Mouse (Mus musculus) limb, embryonic 13.5 days (tissue): ENCODE results near the gene A730061H03Rik. TPM values are rescaled to one million over a fixed set of nuclear protein-coding genes. Genes with fewer than 3 reads are reported as not detected.
A peak's percentile ranks its signal among the peaks of the same experiment; 100 is the strongest.

ENCODE experiments used
- ATAC-seq: fragments of 200-750 bp; cut with Nextera tagmentation; 2 replicates; pipeline ENCODE4 v1.8.0; 2017; ENCODE audit warnings: low read depth, moderate number of reproducible peaks, moderate TSS enrichment; ENCODE audit not compliant: low FRiP score
- H3K27ac ChIP-seq: fragments of 300-500 bp; sonication (generic); 2 replicates; pipeline ENCODE4 v1.5.1; 2015; ENCODE audit warnings: inconsistent platforms, mild to moderate bottlenecking, moderate library complexity
- H3K27me3 ChIP-seq: fragments of 300-500 bp; sonication (generic); 2 replicates; pipeline ENCODE4 v1.6.1; 2015; ENCODE audit warnings: mild to moderate bottlenecking, inconsistent platforms
- H3K36me3 ChIP-seq: fragments of 300-500 bp; sonication (generic); 2 replicates; pipeline ENCODE4 v1.6.1; 2015; ENCODE audit warnings: inconsistent platforms, mild to moderate bottlenecking, moderate library complexity
- H3K4me1 ChIP-seq: fragments of 300-500 bp; sonication (generic); 2 replicates; pipeline ENCODE4 v1.6.1; 2015; ENCODE audit warnings: inconsistent platforms
- H3K4me2 ChIP-seq: fragments of 300-500 bp; sonication (generic); replicated peaks from 2 replicates; pipeline ENCODE4 v1.6.1; 2015; ENCODE audit warnings: inconsistent platforms, mild to moderate bottlenecking, moderate library complexity
- H3K4me3 ChIP-seq: fragments of 300-500 bp; sonication (generic); 2 replicates; pipeline ENCODE4 v1.5.1; 2015; ENCODE audit warnings: moderate library complexity, mild to moderate bottlenecking, inconsistent platforms
- H3K9ac ChIP-seq: fragments of 300-500 bp; sonication (generic); 2 replicates; pipeline ENCODE4 v1.6.1; 2015; ENCODE audit warnings: mild to moderate bottlenecking, inconsistent platforms
- H3K9me3 ChIP-seq: fragments of 300-500 bp; sonication (generic); 2 replicates; pipeline ENCODE4 v1.6.1; 2016; ENCODE audit warnings: inconsistent platforms
- WGBS: fragments of 180-500 bp; shearing (Covaris S2); methylation state at CpG from one replicate; pipeline ENCODE4 v1.1.7; 2015; 5-methylcytosine and 5-hydroxymethylcytosine counted together
- polyA plus RNA-seq: library from polyadenylated mRNA; unstranded; fragments of >200 nt; fragmentation: Nextera tagmentation; extraction: Ambion mirVana; gene quantifications from 2 replicates; pipeline ENCODE4 v1.2.1, GENCODE M21; 2015

Gene A730061H03Rik
- polyA plus RNA-seq, 1 experiment from 2014 or later: 0.74 TPM

GRCm38 (mm10) chr14:55590748-55591330, 30.6 kb upstream of the A730061H03Rik start, which contains the start of gene Psme2:
TSS of gene Psme2 (minus strand) at chr14:55591113.
- H3K4me2 ChIP-seq: peak within 1 kb of the TSS; percentile 99
- H3K27ac ChIP-seq: peak within 1 kb of the TSS; percentile 97
- H3K36me3 ChIP-seq: peaks cover 44% of the 10 kb centered on the region
- peak; percentile 97 for ATAC-seq
- WGBS: under 1% methylated on average over 22 of the region's 22 CpGs
- no peaks in the 10 kb centered on the region for H3K27me3 ChIP-seq
- H3K9ac ChIP-seq: peak within 1 kb of the TSS; percentile 89
- no peaks in the 10 kb centered on the region for H3K9me3 ChIP-seq
- H3K4me3 ChIP-seq: peak within 1 kb of the TSS; percentile 97
- H3K4me1 ChIP-seq: peaks cover 29% of the 10 kb centered on the region

- Histone ChIP-seq H3K36me3 (peaks cover 35% of the 10 kb centered on the region), H3K9me3 (no peaks in the 10 kb centered on the region), H3K4me1 (peaks cover 36% of the 10 kb centered on the region), H3K27ac (no peak overlapping the region), H3K27me3 (peaks cover 4% of the 10 kb centered on the region), H3K4me2 (peak overlapping the region; percentile 99), H3K4me3 (peak overlapping the region; percentile 97), H3K9ac (peak overlapping the region; percentile 72)
- ATAC-seq: no peak
- WGBS: 85% methylated on average over 11 of the region's 11 CpGs
Measured at GRCm38 (mm10) chr14:55589771-55590448, 29.7 kb upstream of the A730061H03Rik start.

GRCm38 (mm10) chr14:55589271-55589670, 29.1 kb upstream of the A730061H03Rik start:
- H3K4me2 ChIP-seq: no peak overlapping the region; the same call in 1 of the 2 replicates
- peaks cover 43% of the 10 kb centered on the region for H3K4me1 ChIP-seq
- 90% methylated on average over 5 of the region's 5 CpGs for WGBS
- H3K27ac ChIP-seq: no peak overlapping the region
- no peak for ATAC-seq
- H3K4me3 ChIP-seq: no peak overlapping the region
- H3K9me3 ChIP-seq: no peaks in the 10 kb centered on the region
- peaks cover 29% of the 10 kb centered on the region for H3K36me3 ChIP-seq
- H3K9ac ChIP-seq: no peak overlapping the region
- H3K27me3 ChIP-seq: peaks cover 10% of the 10 kb centered on the region

GRCm38 (mm10) chr14:55586149-55586548, 25.9 kb upstream of the A730061H03Rik start:
- no peaks in the 10 kb centered on the region for H3K9me3 ChIP-seq
- peaks cover 24% of the 10 kb centered on the region for H3K4me1 ChIP-seq
- peaks cover 13% of the 10 kb centered on the region for H3K27me3 ChIP-seq
- no peak for ATAC-seq
- H3K4me3 ChIP-seq: no peak overlapping the region
- H3K4me2 ChIP-seq: no peak overlapping the region
- WGBS: 91% methylated on average over 2 of the region's 2 CpGs
- H3K27ac ChIP-seq: no peak overlapping the region
- H3K36me3 ChIP-seq: peaks cover 34% of the 10 kb centered on the region
- H3K9ac ChIP-seq: no peak overlapping the region

- H3K9me3 ChIP-seq: no peaks in the 10 kb centered on the region
- peak overlapping the region; percentile 84 for H3K4me2 ChIP-seq
- no peak overlapping the region for H3K27ac ChIP-seq
- peak overlapping the region; percentile 55 for H3K4me3 ChIP-seq
- H3K36me3 ChIP-seq: peaks cover 40% of the 10 kb centered on the region
- peaks cover 24% of the 10 kb centered on the region for H3K4me1 ChIP-seq
- no peak overlapping the region for H3K9ac ChIP-seq
- ATAC-seq: no peak
- WGBS: 56% methylated on average over 6 of the region's 6 CpGs
- H3K27me3 ChIP-seq: peaks cover 13% of the 10 kb centered on the region
Measured at GRCm38 (mm10) chr14:55585566-55585960, 25.4 kb upstream of the A730061H03Rik start.

- Histone ChIP-seq H3K27me3 (peaks cover 13% of the 10 kb centered on the region), H3K9ac (peak within 1 kb of the TSS; percentile 70), H3K9me3 (no peaks in the 10 kb centered on the region), H3K27ac (no peak within 1 kb of the TSS), H3K4me3 (peak within 1 kb of the TSS; percentile 55), H3K4me1 (peaks cover 20% of the 10 kb centered on the region), H3K4me2 (peak within 1 kb of the TSS; percentile 84), H3K36me3 (peaks cover 46% of the 10 kb centered on the region)
- ATAC-seq: peak; percentile 62; the same call in 1 of the 2 replicates
- 2% methylated on average over 43 of the region's 43 CpGs for WGBS
Measured at GRCm38 (mm10) chr14:55584702-55585565, 24.7 kb upstream of the A730061H03Rik start, which contains the start of gene Emc9. TSS of gene Emc9 (minus strand) at chr14:55585302.

- peaks cover 17% of the 10 kb centered on the region for H3K4me1 ChIP-seq
- peaks cover 13% of the 10 kb centered on the region for H3K27me3 ChIP-seq
- WGBS: 29% methylated on average over 5 of the region's 5 CpGs
- H3K4me2 ChIP-seq: peak overlapping the region; percentile 84
- H3K9me3 ChIP-seq: no peaks in the 10 kb centered on the region
- no peak overlapping the region for H3K9ac ChIP-seq
- no peak overlapping the region for H3K27ac ChIP-seq
- peaks cover 50% of the 10 kb centered on the region for H3K36me3 ChIP-seq
- peak overlapping the region; percentile 55 for H3K4me3 ChIP-seq
- ATAC-seq: no peak
Measured at GRCm38 (mm10) chr14:55584303-55584701, 24.1 kb upstream of the A730061H03Rik start.

- peaks cover 28% of the 10 kb centered on the region for H3K4me1 ChIP-seq
- ATAC-seq: no peak
- no peak overlapping the region for H3K4me3 ChIP-seq
- no peak overlapping the region for H3K27ac ChIP-seq
- H3K9ac ChIP-seq: no peak overlapping the region
- H3K36me3 ChIP-seq: peaks cover 29% of the 10 kb centered on the region
- H3K4me2 ChIP-seq: no peak overlapping the region
- H3K9me3 ChIP-seq: no peaks in the 10 kb centered on the region
- 80% methylated on average over 9 of the region's 9 CpGs for WGBS
- peaks cover 13% of the 10 kb centered on the region for H3K27me3 ChIP-seq
Measured at GRCm38 (mm10) chr14:55581981-55582681, 21.9 kb upstream of the A730061H03Rik start.

GRCm38 (mm10) chr14:55580731-55581130, 20.5 kb upstream of the A730061H03Rik start:
- H3K4me3 ChIP-seq: no peak overlapping the region
- H3K4me2 ChIP-seq: no peak overlapping the region
- H3K9ac ChIP-seq: no peak overlapping the region
- ATAC-seq: no peak
- peaks cover 26% of the 10 kb centered on the region for H3K36me3 ChIP-seq
- WGBS: 95% methylated on average over 16 of the region's 16 CpGs
- H3K4me1 ChIP-seq: peaks cover 28% of the 10 kb centered on the region
- H3K27me3 ChIP-seq: peaks cover 13% of the 10 kb centered on the region
- no peak overlapping the region for H3K27ac ChIP-seq
- no peaks in the 10 kb centered on the region for H3K9me3 ChIP-seq

- WGBS: 91% methylated on average over 23 of the region's 23 CpGs
- Histone ChIP-seq H3K4me2 (peak overlapping the region; percentile 94; the same call in 1 of the 2 replicates), H3K27ac (no peak overlapping the region), H3K36me3 (peaks cover 26% of the 10 kb centered on the region), H3K27me3 (peaks cover 8% of the 10 kb centered on the region), H3K4me1 (peaks cover 24% of the 10 kb centered on the region), H3K4me3 (no peak overlapping the region), H3K9me3 (no peaks in the 10 kb centered on the region), H3K9ac (no peak overlapping the region)
- no peak for ATAC-seq
Measured at GRCm38 (mm10) chr14:55579511-55580496, 19.6 kb upstream of the A730061H03Rik start.
